Mouse (Mus musculus) thymus, adult 2 months (tissue): ENCODE measurements around the gene Prr3.

ENCODE experiments used
- CTCF ChIP-seq: fragments of 200-500 bp; IDR thresholded peaks from 2 replicates; pipeline ENCODE4 v1.5.1; 2012; ENCODE audit warnings: mild to moderate bottlenecking, control low read depth, low read length, moderate library complexity, borderline replicate concordance; ENCODE audit not compliant: control insufficient read depth, poor library complexity, insufficient read depth; ENCODE audit errors: extremely low read depth
- POLR2A ChIP-seq: fragments of 200-500 bp; IDR thresholded peaks from 2 replicates; pipeline ENCODE4 v1.6.1; 2012; ENCODE audit warnings: mild to moderate bottlenecking, low read length, control low read depth, moderate library complexity; ENCODE audit not compliant: control insufficient read depth, poor library complexity, insufficient read depth; ENCODE audit errors: extremely low read depth

DNA sequence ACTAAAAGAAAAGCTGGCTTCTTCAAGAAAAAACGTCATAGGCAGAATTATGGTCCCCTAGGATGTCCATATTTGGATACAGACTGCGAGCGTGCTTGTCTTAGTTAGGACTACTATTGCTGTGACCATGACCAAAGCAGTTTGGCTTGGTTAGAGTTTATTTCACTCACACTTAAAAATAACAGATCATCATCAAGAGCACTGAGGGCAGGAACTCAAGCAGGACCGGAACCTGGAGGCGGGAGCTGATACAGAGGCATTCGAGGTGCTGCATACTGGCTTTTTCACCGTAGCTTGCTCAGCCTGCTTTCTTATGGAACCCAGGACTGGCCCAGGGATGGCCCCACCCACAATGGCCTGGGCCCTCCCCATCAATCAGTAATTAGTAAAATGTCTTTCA, 23.3 kb upstream of the Prr3 start:
- TF ChIP-seq CTCF (no peak), POLR2A (no peak)
